ENCODE assay signal across 8 mouse cellular contexts in the genomic region with DNA sequence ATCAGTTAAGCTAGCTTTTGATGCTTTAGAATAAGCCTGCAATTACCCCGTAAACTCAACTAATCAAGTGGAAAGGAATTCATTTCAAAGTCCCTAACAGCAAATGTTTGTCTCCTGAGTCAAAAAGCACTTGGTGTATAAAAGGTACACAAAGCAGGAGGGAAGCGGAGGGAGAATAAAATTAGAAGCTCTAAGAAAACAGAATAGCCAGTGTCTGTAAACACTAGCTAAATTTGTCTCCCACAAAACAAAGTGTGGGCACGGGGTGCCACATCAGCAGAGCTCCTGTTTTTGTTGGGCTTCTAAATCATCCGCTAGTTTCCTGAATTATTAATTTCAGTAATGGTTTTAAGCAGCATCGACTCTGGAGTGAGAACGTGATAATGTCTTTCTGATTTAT. TPM values are rescaled to one million over a fixed set of nuclear protein-coding genes. Genes with fewer than 3 reads are reported as not detected.
A peak's percentile ranks its signal among the peaks of the same experiment; 100 is the strongest.
DNase-seq lines count a peak whose midpoint lies in the region; ATAC-seq and TF ChIP-seq lines count a peak whose summit lies in the region.

No protein-coding gene starts in this region.

- in situ Hi-C loops in ES-E14 (cut with MboI; ENCODE audit: low sequenced_read_pairs in 2 of 2, unreplicated experiment in 2 of 2), result no loop called here

- peak overlapping the region in 1 of 2 experiments; percentile 91; a peak in 2 of 4 replicates for H3K27ac ChIP-seq in heart, embryonic 14.5 days (replicated peaks in 1 of 2; ENCODE audit: control insufficient read depth in 1 of 2, insufficient read depth in 1 of 2, low read depth in 2 of 2, low read length in 2 of 2)
- H3K27ac ChIP-seq in ES-E14 (ENCODE audit: insufficient read depth, low read depth, low read length, poor library complexity, severe bottlenecking) (no peak overlapping the region), macrophage (no peak overlapping the region)
- H3K27ac ChIP-seq in heart, postnatal 0 days (ENCODE audit: low read depth), result peak overlapping the region; percentile 99

- no peak for TF ChIP-seq CTCF in heart, postnatal 0 days (IDR thresholded peaks at IDR 0.05; ENCODE audit: low read depth)

- H3K9ac ChIP-seq in heart, embryonic 14.5 days (ENCODE audit: low read length), result peak overlapping the region; percentile 92
- H3K9ac ChIP-seq in ES-E14 (ENCODE audit: insufficient read depth, low read depth, low read length, poor library complexity, severe bottlenecking), result no peak overlapping the region; the same call in 1 of the 2 replicates
- H3K9ac ChIP-seq in heart, postnatal 0 days (replicated peaks; ENCODE audit: low read depth, low read length), result peak overlapping the region; percentile 99

- no peak for TF ChIP-seq EP300 in heart, postnatal 0 days (IDR thresholded peaks at IDR 0.05; ENCODE audit: low read depth)

- H3K4me2 ChIP-seq in heart, embryonic 14.5 days (ENCODE audit: low read length), result peak overlapping the region; percentile 82
- peak overlapping the region; percentile 94 for H3K4me2 ChIP-seq in heart, postnatal 0 days (ENCODE audit: low read depth, low read length)

- no peaks in the 10 kb centered on the region for H3K9me3 ChIP-seq in heart, embryonic 14.5 days (ENCODE audit: control insufficient read depth, low read length)
- H3K9me3 ChIP-seq in ES-E14 (ENCODE audit: control insufficient read depth, insufficient read depth, low read depth, low read length), result no peaks in the 10 kb centered on the region
- no peaks in the 10 kb centered on the region for H3K9me3 ChIP-seq in heart, postnatal 0 days (replicated peaks; ENCODE audit: control insufficient read depth, low read length)

- WGBS in heart, embryonic 14.5 days, result 23% methylated on average over 6 of the region's 6 CpGs
- WGBS in heart, postnatal 0 days, result 11% methylated on average over 6 of the region's 6 CpGs
- 46% methylated on average over 6 of the region's 6 CpGs for WGBS in macrophage (ENCODE audit: missing documents)

- no peaks in the 10 kb centered on the region for H3K36me3 ChIP-seq in heart, embryonic 14.5 days (ENCODE audit: control insufficient read depth, insufficient read depth, low read length)
- H3K36me3 ChIP-seq in ES-E14 (ENCODE audit: control insufficient read depth, insufficient read depth, low read length, poor library complexity, severe bottlenecking), result no peaks in the 10 kb centered on the region
- no peaks in the 10 kb centered on the region for H3K36me3 ChIP-seq in heart, postnatal 0 days (replicated peaks; ENCODE audit: control insufficient read depth, insufficient read depth, low read length)
- no peaks in the 10 kb centered on the region for H3K36me3 ChIP-seq in macrophage (ENCODE audit: inconsistent target)

- no peaks in the 10 kb centered on the region for H3K27me3 ChIP-seq in heart, embryonic 14.5 days (ENCODE audit: control insufficient read depth, insufficient read depth, low read length)
- no peaks in the 10 kb centered on the region for H3K27me3 ChIP-seq in heart, postnatal 0 days (ENCODE audit: control insufficient read depth, insufficient read depth, low read length)

- no peak for DNase-seq in heart, postnatal 10 days
- DNase-seq in ES-E14 (ENCODE audit: low read depth, low spot score), result no peak
- DNase-seq in heart, postnatal 0 days (ENCODE audit: low spot score), result no peak
- no peak for DNase-seq in right cerebral cortex, postnatal 14 days
- no peak for DNase-seq in cerebellum, postnatal 25 days
- DNase-seq in cerebellum, adult 11-12 months, result no peak

- peak overlapping the region; percentile 68 to 73; a peak in 3 of 4 replicates for H3K4me3 ChIP-seq in heart, embryonic 14.5 days (ENCODE audit: control insufficient read depth in 1 of 2, insufficient read depth in 1 of 2, low read depth in 1 of 2, low read length in 2 of 2)
- H3K4me3 ChIP-seq in ES-E14 (ENCODE audit: insufficient read depth in 1 of 2, low read depth in 1 of 2, low read length in 2 of 2, poor library complexity in 1 of 2, severe bottlenecking in 1 of 2) (peak overlapping the region; percentile 81 to 88; a peak in 3 of 4 replicates), macrophage (ENCODE audit: inconsistent target) (peak overlapping the region; percentile 57)
- H3K4me3 ChIP-seq in heart, postnatal 0 days (ENCODE audit: low read depth, low read length), result peak overlapping the region; percentile 88

- ATAC-seq in heart, embryonic 14.5 days (ENCODE audit: insufficient number of reproducible peaks, insufficient read depth, low FRiP score, low read depth), result no peak
- ATAC-seq in heart, postnatal 0 days (ENCODE audit: insufficient read depth, low read depth), result no peak

- intact Hi-C loops in heart, postnatal 10 days (cut with DNase I), result loop anchor here (5.0 kb wide), 2 partner anchors 58 to 67 kb away; no protein-coding TSS in a partner anchor

- H3K79me2 ChIP-seq in macrophage (ENCODE audit: inconsistent target), result peaks cover 60% of the 10 kb centered on the region

- H3K4me1 ChIP-seq in heart, embryonic 14.5 days (ENCODE audit: control insufficient read depth in 2 of 2, insufficient read depth in 2 of 2, low read length in 2 of 2), result peaks cover 2 to 22% of the 10 kb centered on the region in 2 experiments; a peak in 3 of 4 replicates
- peaks cover 5 to 8% of the 10 kb centered on the region in 2 experiments; a peak in 3 of 4 replicates for H3K4me1 ChIP-seq in ES-E14 (ENCODE audit: control insufficient read depth in 2 of 2, insufficient read depth in 2 of 2, low read length in 2 of 2, poor library complexity in 1 of 2)
- H3K4me1 ChIP-seq in heart, postnatal 0 days (ENCODE audit: control insufficient read depth, insufficient read depth), result peaks cover 20% of the 10 kb centered on the region

TF ChIP-seq in ES-E14, 5 proteins besides CTCF, POLR2A, EP300 and RAD21:
- TF ChIP-seq ZC3H11A (IDR thresholded peaks at IDR 0.05; ENCODE audit: borderline replicate concordance, low read depth, low read length), result no peak
- no peak for TF ChIP-seq CHD2 (IDR thresholded peaks at IDR 0.05; ENCODE audit: low read depth, low read length)
- no peak for TF ChIP-seq MAFK (IDR thresholded peaks at IDR 0.05; ENCODE audit: insufficient read depth, low read depth, low read length)
- TF ChIP-seq HCFC1 (IDR thresholded peaks at IDR 0.05; ENCODE audit: borderline replicate concordance, insufficient read depth, low read length), result no peak
- no peak for TF ChIP-seq ZNF384 (IDR thresholded peaks at IDR 0.05; ENCODE audit: low read depth, low read length)

RNA-seq across cellular contexts. Expression of gene Cd2ap, which starts 1.4 kb away (rescaled TPM):
- polyA plus RNA-seq in heart, embryonic 14.5 days (2014; fragmentation: Nextera tagmentation; extraction: Ambion mirVana), result 24.2 and 26.1 TPM in 2 replicates
- 10 to 100 TPM; 36.1 to 36.5 TPM for total RNA-seq in heart, postnatal 10 days (2021)
- total RNA-seq in ES-E14 (2012; rRNA removed), result 58.7 and 62.3 TPM in 2 replicates
- 20.2 and 24.3 TPM in 2 replicates for total RNA-seq in heart, postnatal 0 days (2014; rRNA removed; ENCODE audit: low replicate concordance)
- 11.2 and 11.6 TPM in 2 replicates for polyA plus RNA-seq in heart, postnatal 0 days (2015; fragmentation: Nextera tagmentation; extraction: Ambion mirVana)
- total RNA-seq in macrophage (2018; cell fraction: chromatin; rRNA removed), result 100 to 1,000 TPM in 18 of 26 experiments, 10 to 100 TPM in 8; 39.7 to 372 (median 133) TPM
- 10 to 100 TPM; 34.1 to 65.0 (median 50.3) TPM for total RNA-seq in macrophage (2018; cell fraction: cytosol; rRNA removed)
- 100 to 1,000 TPM in 14 of 26 experiments, 10 to 100 TPM in 12; 32.7 to 160 (median 100) TPM for total RNA-seq in macrophage (2018; cell fraction: nucleus; rRNA removed)
- 25.5 to 31.0 TPM (median 28.7 TPM) in 3 replicates for polyA plus RNA-seq in macrophage (2018)
